Mouse (Mus musculus) C2C12 (cell line): Measurements from ENCODE around the gene Lrrc4c.

ENCODE experiments used
- MYOD1 ChIP-seq: IDR thresholded peaks from one replicate; pipeline ENCODE4 v1.6.1; 2011; ENCODE audit warnings: low read depth; ENCODE audit not compliant: control insufficient read depth, insufficient read length
- USF1 ChIP-seq: IDR thresholded peaks from one replicate; pipeline ENCODE4 v1.6.1; 2011; ENCODE audit warnings: low read depth, mild to moderate bottlenecking, control low read depth, moderate library complexity

DNA sequence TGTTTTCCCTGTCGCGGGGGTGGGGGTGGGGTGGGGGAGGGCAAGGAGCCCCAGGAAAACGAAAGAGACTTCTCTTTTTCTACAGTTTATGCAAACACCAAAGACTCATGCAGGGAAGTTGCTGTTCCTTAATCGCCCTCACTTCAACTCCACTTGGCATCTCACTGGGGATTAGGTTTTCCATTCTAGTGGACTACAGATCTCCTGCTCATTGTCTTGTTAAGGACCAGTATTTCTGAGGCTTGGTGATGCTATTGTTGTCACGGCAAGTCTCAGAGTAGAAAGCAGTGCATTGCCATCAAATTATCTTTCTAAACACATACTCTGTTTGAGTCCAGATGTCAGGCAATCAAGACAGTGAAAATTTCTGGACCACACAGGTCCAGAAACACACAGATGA is 2.9 kb upstream of the Lrrc4c start:
- TF ChIP-seq USF1 (no peak), MYOD1 (no peak)
